Mouse (Mus musculus): ENCODE results near the gene Tamm41. TPM values are rescaled to one million over a fixed set of nuclear protein-coding genes. Genes with fewer than 3 reads are reported as not detected.

The Tamm41 gene
- polyA plus RNA-seq, 2 experiments: 39.8 to 60.8 TPM

- no peak for ATAC-seq (ENCODE audit: low FRiP score, low read depth)
- Histone ChIP-seq H3K4me2 (replicated peaks; ENCODE audit: low read depth, low read length, severe bottlenecking) (no peak overlapping the region), H3K27me3 (ENCODE audit: control insufficient read depth, insufficient read depth, low read length) (no peaks in the 10 kb centered on the region), H3K4me3 (replicated peaks; ENCODE audit: low read length) (no peak overlapping the region), H3K36me3 (ENCODE audit: control insufficient read depth, insufficient read depth, low read length) (no peaks in the 10 kb centered on the region), H3K9ac (ENCODE audit: low read depth, low read length, severe bottlenecking) (no peak overlapping the region), H3K9me3 (ENCODE audit: control insufficient read depth, low read length) (no peaks in the 10 kb centered on the region), H3K4me1 (ENCODE audit: control insufficient read depth, insufficient read depth, low read length) (peaks cover 35% of the 10 kb centered on the region), H3K27ac (replicated peaks; ENCODE audit: low read depth, low read length) (peak overlapping the region; percentile 67; the same call in 1 of the 2 replicates)
- no peak for DNase-seq (ENCODE audit: low spot score)
- WGBS: 53% methylated on average over 5 of the region's 5 CpGs
- no peak for TF ChIP-seq POLR2A (IDR thresholded peaks at IDR 0.05; ENCODE audit: borderline replicate concordance, extremely low read depth, insufficient read depth, insufficient read length)
Observed at GRCm38 (mm10) chr6:114994079-114994478, 43.6 kb downstream of the Tamm41 start.

- DNase-seq (ENCODE audit: low spot score): peak; percentile 65
- Histone ChIP-seq H3K27me3 (ENCODE audit: control insufficient read depth, insufficient read depth, low read length) (no peaks in the 10 kb centered on the region), H3K4me1 (ENCODE audit: control insufficient read depth, insufficient read depth, low read length) (peaks cover 39% of the 10 kb centered on the region), H3K27ac (replicated peaks; ENCODE audit: low read depth, low read length) (peak overlapping the region; percentile 67; the same call in 1 of the 2 replicates), H3K9me3 (ENCODE audit: control insufficient read depth, low read length) (no peaks in the 10 kb centered on the region), H3K36me3 (ENCODE audit: control insufficient read depth, insufficient read depth, low read length) (no peaks in the 10 kb centered on the region), H3K9ac (ENCODE audit: low read depth, low read length, severe bottlenecking) (no peak overlapping the region), H3K4me3 (replicated peaks; ENCODE audit: low read length) (no peak overlapping the region), H3K4me2 (replicated peaks; ENCODE audit: low read depth, low read length, severe bottlenecking) (no peak overlapping the region)
- peak; percentile 31; the same call in 1 of the 2 replicates for ATAC-seq (ENCODE audit: low FRiP score, low read depth)
- TF ChIP-seq POLR2A (IDR thresholded peaks at IDR 0.05; ENCODE audit: borderline replicate concordance, extremely low read depth, insufficient read depth, insufficient read length): no peak
- 23% methylated on average over 8 of the region's 8 CpGs for WGBS
Observed at GRCm38 (mm10) chr6:114993659-114994058, 44.0 kb downstream of the Tamm41 start.

- WGBS: 71% methylated on average over 4 of the region's 4 CpGs
- Histone ChIP-seq H3K27ac (replicated peaks; ENCODE audit: low read depth, low read length) (no peak overlapping the region), H3K4me1 (ENCODE audit: control insufficient read depth, insufficient read depth, low read length) (peaks cover 32% of the 10 kb centered on the region), H3K9ac (ENCODE audit: low read depth, low read length, severe bottlenecking) (no peak overlapping the region), H3K4me3 (replicated peaks; ENCODE audit: low read length) (no peak overlapping the region), H3K4me2 (replicated peaks; ENCODE audit: low read depth, low read length, severe bottlenecking) (no peak overlapping the region), H3K36me3 (ENCODE audit: control insufficient read depth, insufficient read depth, low read length) (no peaks in the 10 kb centered on the region), H3K27me3 (ENCODE audit: control insufficient read depth, insufficient read depth, low read length) (no peaks in the 10 kb centered on the region), H3K9me3 (ENCODE audit: control insufficient read depth, low read length) (no peaks in the 10 kb centered on the region)
- DNase-seq (ENCODE audit: low spot score) (no peak), ATAC-seq (ENCODE audit: low FRiP score, low read depth) (no peak)
- no peak for TF ChIP-seq POLR2A (IDR thresholded peaks at IDR 0.05; ENCODE audit: borderline replicate concordance, extremely low read depth, insufficient read depth, insufficient read length)
Observed at GRCm38 (mm10) chr6:114991909-114992308, 45.8 kb downstream of the Tamm41 start.

GRCm38 (mm10) chr6:114988619-114988980 lies 49.1 kb downstream of the Tamm41 start:
- Histone ChIP-seq H3K9me3 (ENCODE audit: control insufficient read depth, low read length) (no peaks in the 10 kb centered on the region), H3K4me3 (replicated peaks; ENCODE audit: low read length) (no peak overlapping the region), H3K4me1 (ENCODE audit: control insufficient read depth, insufficient read depth, low read length) (peaks cover 23% of the 10 kb centered on the region), H3K9ac (ENCODE audit: low read depth, low read length, severe bottlenecking) (no peak overlapping the region), H3K27ac (replicated peaks; ENCODE audit: low read depth, low read length) (peak overlapping the region; percentile 55), H3K4me2 (replicated peaks; ENCODE audit: low read depth, low read length, severe bottlenecking) (no peak overlapping the region), H3K36me3 (ENCODE audit: control insufficient read depth, insufficient read depth, low read length) (no peaks in the 10 kb centered on the region), H3K27me3 (ENCODE audit: control insufficient read depth, insufficient read depth, low read length) (no peaks in the 10 kb centered on the region)
- peak; percentile 20 for DNase-seq (ENCODE audit: low spot score)
- TF ChIP-seq POLR2A (IDR thresholded peaks at IDR 0.05; ENCODE audit: borderline replicate concordance, extremely low read depth, insufficient read depth, insufficient read length): no peak
- peak; percentile 43 for ATAC-seq (ENCODE audit: low FRiP score, low read depth)
- WGBS: 42% methylated on average over 3 of the region's 3 CpGs

- Histone ChIP-seq H3K9ac (ENCODE audit: low read depth, low read length, severe bottlenecking) (no peak overlapping the region), H3K27me3 (ENCODE audit: control insufficient read depth, insufficient read depth, low read length) (no peaks in the 10 kb centered on the region), H3K9me3 (ENCODE audit: control insufficient read depth, low read length) (no peaks in the 10 kb centered on the region), H3K4me1 (ENCODE audit: control insufficient read depth, insufficient read depth, low read length) (peaks cover 19% of the 10 kb centered on the region), H3K27ac (replicated peaks; ENCODE audit: low read depth, low read length) (peak overlapping the region; percentile 55), H3K36me3 (ENCODE audit: control insufficient read depth, insufficient read depth, low read length) (no peaks in the 10 kb centered on the region), H3K4me2 (replicated peaks; ENCODE audit: low read depth, low read length, severe bottlenecking) (no peak overlapping the region), H3K4me3 (replicated peaks; ENCODE audit: low read length) (no peak overlapping the region)
- TF ChIP-seq POLR2A (IDR thresholded peaks at IDR 0.05; ENCODE audit: borderline replicate concordance, extremely low read depth, insufficient read depth, insufficient read length): no peak
- WGBS: 41% methylated on average over 6 of the region's 7 CpGs
- ATAC-seq (ENCODE audit: low FRiP score, low read depth) (peak; percentile 64), DNase-seq (ENCODE audit: low spot score) (peak; percentile 57)
Observed at GRCm38 (mm10) chr6:114987966-114988618, 49.6 kb downstream of the Tamm41 start.

All from limb, embryonic 14.5 days (tissue).